ENCODE assay signal across 25 mouse cellular contexts in the genomic region with DNA sequence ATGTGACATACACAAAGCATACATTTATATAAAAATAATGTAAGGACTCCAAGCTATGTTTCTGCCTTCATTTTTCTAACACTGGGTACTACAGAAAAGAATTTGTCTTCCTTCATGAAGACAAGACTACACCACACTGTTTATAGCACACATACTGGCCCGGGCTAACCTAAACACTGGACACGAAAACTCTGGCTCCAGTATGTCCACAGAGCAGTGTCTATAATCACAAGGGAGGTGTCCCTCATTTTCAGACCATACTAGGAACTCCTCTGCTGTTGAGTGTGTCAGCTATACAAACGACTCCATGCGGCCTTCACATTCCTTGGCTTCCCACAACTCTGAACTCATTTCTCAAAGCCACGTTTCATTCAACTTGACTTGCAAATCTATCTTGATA.
"Had no signal": no experiment of that assay in that cellular context is flagged by ENCODE, and none has a peak within 500 bp of the region (broad histone marks: within the 10 kb centered on the region; RNA-seq: fewer than 3 reads in every experiment).

No protein-coding gene starts in this region.

- H3K36me3 ChIP-seq: intestine, embryonic 15.5 days had no signal

- DNase-seq: gastrocnemius, postnatal 14 days; gastrocnemius, postnatal 36 days; heart, adult 11 months; heart, adult 2 months; heart, postnatal 10 days; heart, postnatal 4 days; kidney, adult 18-20 months; kidney, adult 8-10 months; kidney, postnatal 10 days; kidney, postnatal 25 days; kidney, postnatal 4 days; liver had no signal

- H3K4me1 ChIP-seq: limb, embryonic 10.5 days had no signal

- H3K4me3 ChIP-seq: heart, adult 2 months; heart, embryonic 12.5 days; hindbrain, embryonic 10.5 days; hindbrain, embryonic 12.5 days; intestine, embryonic 15.5 days; layer of hippocampus, adult 2 months; left cerebral cortex, adult 2 months; limb, embryonic 10.5 days; limb, embryonic 12.5 days had no signal

- H3K4me2 ChIP-seq: heart, embryonic 12.5 days; hindbrain, embryonic 12.5 days; hindbrain, embryonic 14.5 days; intestine, embryonic 15.5 days; limb, embryonic 12.5 days; liver, embryonic 11.5 days had no signal

- ATAC-seq: hindbrain, embryonic 16.5 days; inflammation-experienced regulatory T-cells, adult 6 months; intestine, embryonic 15.5 days; intestine, postnatal 0 days had no signal

- H3K27ac ChIP-seq: heart, adult 2 months; hindbrain, embryonic 10.5 days; hindbrain, embryonic 12.5 days; hindbrain, embryonic 14.5 days; intestine, embryonic 15.5 days; layer of hippocampus, adult 2 months; left cerebral cortex, adult 2 months; limb, embryonic 10.5 days; limb, embryonic 12.5 days had no signal

- H3K27me3 ChIP-seq: heart, embryonic 12.5 days; hindbrain, embryonic 12.5 days; intestine, embryonic 15.5 days; limb, embryonic 12.5 days had no signal

- H3K9me3 ChIP-seq: heart, embryonic 12.5 days; hindbrain, embryonic 10.5 days; hindbrain, embryonic 12.5 days; intestine, embryonic 15.5 days; limb, embryonic 10.5 days; limb, embryonic 12.5 days had no signal

- H3K9ac ChIP-seq: heart, embryonic 12.5 days; hindbrain, embryonic 12.5 days; hindbrain, embryonic 14.5 days; intestine, embryonic 15.5 days; limb, embryonic 12.5 days had no signal
